Mouse (Mus musculus) heart, postnatal 14 days (tissue): ENCODE data around the gene Ano6. TPM values are rescaled to one million over a fixed set of nuclear protein-coding genes. Genes with fewer than 3 reads are reported as not detected.
"Not testable (repeated sequence)": the region's sequence is repeated elsewhere in the genome, so short reads cannot be mapped to it uniquely, and the experiment has no call there.

Source experiments
- DNase-seq, 2 experiments: peaks; one replicate each; pipeline ENCODE4 v3.0.0; 2021 to 2022
- intact Hi-C: fragments of 180-260 bp; cut with DNase I; formaldehyde crosslinking; loops from one replicate; pipeline ENCODE4 v1.15.1; 2025
- total RNA-seq, 2 experiments: library from RNA; stranded (reverse); gene quantifications; 2 replicates each; pipeline ENCODE4 v1.2.3; 2021

The Ano6 gene
- total RNA-seq, 2 experiments from 2014 or later = 38.9 to 39.7 TPM

DNA sequence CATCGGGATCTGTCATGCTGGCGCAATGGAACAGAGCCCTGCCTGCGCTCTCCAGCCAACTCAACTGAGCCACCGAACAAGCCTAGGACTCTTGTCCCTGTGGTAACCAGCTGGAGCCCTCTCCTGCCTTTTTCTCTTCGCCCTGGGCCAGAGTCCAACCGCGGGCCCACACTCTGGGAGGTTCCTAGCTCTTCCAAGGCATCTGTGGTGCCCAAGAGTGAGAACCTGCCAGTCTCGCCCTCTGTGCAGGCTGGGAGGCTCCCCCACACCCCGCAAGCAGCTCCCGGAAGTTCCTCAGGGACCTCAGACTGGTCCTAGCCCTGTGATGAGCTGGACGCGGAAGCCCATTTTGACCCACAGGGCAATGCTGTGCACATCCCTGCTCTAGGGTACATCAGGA is 29.5 kb downstream of the Ano6 start:
- intact Hi-C loops = no loop called here
- DNase-seq = no peak

- intact Hi-C loops = no loop called here
- no peak for DNase-seq
Measured at GRCm38 (mm10) chr15:95820678-95821077, 30.0 kb downstream of the Ano6 start.

GRCm38 (mm10) chr15:95822099-95822498 is 31.5 kb downstream of the Ano6 start:
- DNase-seq = no peak
- intact Hi-C loops = no loop called here

GRCm38 (mm10) chr15:95823383-95824306 is 33.0 kb downstream of the Ano6 start:
- intact Hi-C loops = loop anchor here (2.0 kb wide), 1 partner anchor 33 kb away; the partner anchor contains the start of gene Ano6

GRCm38 (mm10) chr15:95826516-95826915 is 35.9 kb downstream of the Ano6 start:
- no peak for DNase-seq
- intact Hi-C loops = no loop called here

More at GRCm38 (mm10) chr15:95823383-95824306, 33.0 kb downstream of the Ano6 start:
- no peak for DNase-seq

DNA sequence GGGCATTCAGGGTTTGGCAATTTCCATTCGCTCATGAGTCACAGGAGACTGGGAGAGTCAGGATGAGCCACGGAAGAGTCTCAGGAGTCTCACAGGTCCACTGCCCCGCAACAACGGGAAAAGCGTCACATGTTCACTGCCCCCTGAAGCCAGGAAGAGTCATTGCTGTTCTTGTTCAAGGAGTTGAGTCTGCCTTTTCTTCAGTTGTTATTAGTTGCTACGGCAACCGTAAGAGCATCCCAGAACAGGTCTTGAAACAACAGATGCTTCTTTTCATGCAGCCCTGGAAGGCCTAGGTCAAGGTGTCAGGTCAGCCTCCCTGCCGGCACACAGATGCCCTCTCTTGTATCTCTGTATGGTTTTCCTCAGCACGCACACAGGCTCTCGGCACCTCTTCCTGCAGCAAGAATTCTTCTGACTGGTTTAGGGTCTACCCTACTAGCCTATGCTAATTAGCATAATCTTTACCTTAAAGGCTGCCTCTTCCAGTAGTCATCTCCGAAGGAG is 36.9 kb downstream of the Ano6 start:
- intact Hi-C loops = no loop called here
- DNase-seq = no peak

DNA sequence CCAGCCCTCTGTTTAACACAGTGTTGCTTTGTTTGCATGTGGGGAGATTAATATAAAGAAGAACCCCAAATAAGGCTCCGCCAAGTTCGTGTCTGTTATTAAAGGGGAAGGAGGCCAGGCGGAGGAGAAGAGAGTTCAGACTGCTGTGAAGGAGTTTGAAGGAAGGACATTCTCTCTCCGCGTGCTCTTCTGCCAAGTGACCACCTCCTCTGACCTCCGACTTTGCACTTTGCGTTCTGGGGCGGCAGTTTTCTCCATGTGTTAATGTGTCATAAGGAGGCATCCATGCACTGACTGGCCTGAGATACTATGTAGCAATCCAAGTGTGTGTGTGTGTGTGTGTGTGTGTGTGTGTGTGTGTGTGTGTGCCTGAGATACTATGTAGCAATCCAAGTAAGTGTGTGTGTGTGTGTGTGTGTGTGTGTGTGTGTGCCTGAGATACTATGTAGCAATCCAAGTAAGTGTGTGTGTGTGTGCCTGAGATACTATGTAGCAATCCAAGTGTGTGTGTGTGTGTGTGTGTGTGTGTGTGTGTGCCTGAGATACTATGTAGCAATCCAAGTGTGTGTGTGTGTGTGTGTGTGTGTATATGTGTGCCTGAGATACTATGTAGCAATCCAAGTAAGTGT is 37.5 kb downstream of the Ano6 start:
- intact Hi-C loops = not testable (repeated sequence)

DNA sequence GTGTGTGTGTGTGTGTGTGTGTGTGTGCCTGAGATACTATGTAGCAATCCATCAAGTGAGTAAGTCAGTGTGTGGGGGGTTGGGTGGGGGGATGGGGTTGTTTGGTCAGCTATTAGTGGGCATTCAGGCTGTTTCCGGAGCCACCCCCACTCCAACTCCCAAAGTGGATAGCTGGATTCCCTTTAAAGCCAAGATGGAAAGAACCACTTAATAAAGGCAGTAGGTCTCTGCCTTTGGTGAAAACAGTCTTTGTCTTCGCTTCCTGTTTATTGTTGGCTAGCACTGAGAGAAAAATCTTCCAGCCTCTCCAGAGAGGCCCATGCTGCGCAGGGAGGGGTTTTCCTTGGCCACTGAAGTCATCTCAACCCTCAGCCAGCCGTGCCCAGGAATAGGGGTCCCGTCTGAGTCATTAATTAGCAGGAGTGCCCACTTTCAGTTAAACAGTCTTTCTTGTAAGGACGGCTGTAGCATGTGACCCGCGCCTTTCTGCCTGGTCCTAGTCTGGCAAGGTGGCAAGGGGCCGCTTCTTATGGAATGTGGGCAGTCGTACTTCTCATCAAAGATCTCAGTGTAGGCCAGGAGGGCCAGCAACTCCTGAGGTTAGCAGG is 38.1 kb downstream of the Ano6 start:
- DNase-seq = no peak
- intact Hi-C loops = no loop called here

More for the DNA sequence above, 37.5 kb downstream of the Ano6 start:
- DNase-seq = not testable (repeated sequence)

DNA sequence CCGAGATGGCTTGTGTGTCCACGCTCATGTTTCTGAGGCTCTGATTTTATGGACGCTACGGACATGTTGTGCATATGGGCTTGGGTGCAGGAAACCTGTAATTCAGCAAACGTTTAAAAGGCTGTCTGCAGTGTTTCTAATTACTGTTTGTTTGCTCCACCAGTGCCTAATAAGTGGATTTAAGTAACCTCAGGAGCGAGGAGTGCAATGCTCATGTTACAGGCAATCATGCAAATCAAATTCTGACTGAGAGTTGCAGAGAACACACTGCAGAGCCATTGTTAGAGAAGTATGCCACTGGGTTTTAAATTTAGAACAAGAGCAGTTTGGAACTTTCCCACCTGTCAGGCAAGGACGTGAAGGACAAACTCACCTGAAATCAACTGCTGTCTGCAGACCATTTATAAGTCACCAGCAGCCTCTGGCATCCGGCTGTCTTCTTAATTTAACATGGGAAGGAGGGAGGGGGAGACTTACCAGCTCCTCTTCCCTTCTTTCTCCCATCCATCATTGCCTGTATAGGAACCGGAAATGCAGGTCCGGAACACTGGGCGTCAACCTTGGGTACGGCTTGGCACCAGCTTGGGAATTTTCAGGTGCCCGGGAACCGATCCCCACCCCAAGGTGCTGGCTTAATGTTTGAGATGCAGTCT is 39.0 kb downstream of the Ano6 start:
- DNase-seq = no peak
- intact Hi-C loops = no loop called here

GRCm38 (mm10) chr15:95830206-95830560 is 39.5 kb downstream of the Ano6 start:
- intact Hi-C loops = no loop called here
- DNase-seq = no peak

DNA sequence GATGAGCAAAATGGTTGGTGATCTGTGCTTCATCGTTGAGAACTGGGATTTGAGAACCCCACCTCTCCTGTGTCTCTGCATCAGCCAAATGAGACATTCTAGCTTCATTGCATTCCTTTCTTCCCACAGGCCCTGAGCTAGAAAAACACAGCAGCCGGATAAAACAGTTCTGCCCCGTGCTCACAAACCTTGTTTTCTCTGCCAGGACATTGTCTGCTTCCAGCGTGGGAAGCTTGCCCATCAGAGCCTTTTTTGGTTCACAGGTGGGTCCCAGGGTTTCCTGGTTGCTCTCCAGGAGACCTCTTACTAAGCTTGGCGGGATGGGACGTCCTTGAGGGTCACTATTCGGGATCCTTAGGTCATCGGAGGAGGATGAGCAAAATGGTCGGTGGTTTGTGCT is 42.6 kb downstream of the Ano6 start:
- intact Hi-C loops = no loop called here
- DNase-seq = no peak

- DNase-seq = no peak
- intact Hi-C loops = no loop called here
Measured at GRCm38 (mm10) chr15:95836077-95836476, 45.4 kb downstream of the Ano6 start.

- no peak for DNase-seq
- intact Hi-C loops = no loop called here
Measured at GRCm38 (mm10) chr15:95836646-95837434, 46.2 kb downstream of the Ano6 start.

- intact Hi-C loops = no loop called here
- DNase-seq = no peak
Measured at GRCm38 (mm10) chr15:95837570-95837969, 46.9 kb downstream of the Ano6 start.

GRCm38 (mm10) chr15:95838171-95839020 is 47.8 kb downstream of the Ano6 start:
- intact Hi-C loops = no loop called here
- no peak for DNase-seq

GRCm38 (mm10) chr15:95839789-95840188 is 49.1 kb downstream of the Ano6 start:
- intact Hi-C loops = no loop called here

GRCm38 (mm10) chr15:95843183-95843949 is 52.7 kb downstream of the Ano6 start:
- intact Hi-C loops = no loop called here
- no peak for DNase-seq

More at GRCm38 (mm10) chr15:95839789-95840188, 49.1 kb downstream of the Ano6 start:
- DNase-seq = no peak

DNA sequence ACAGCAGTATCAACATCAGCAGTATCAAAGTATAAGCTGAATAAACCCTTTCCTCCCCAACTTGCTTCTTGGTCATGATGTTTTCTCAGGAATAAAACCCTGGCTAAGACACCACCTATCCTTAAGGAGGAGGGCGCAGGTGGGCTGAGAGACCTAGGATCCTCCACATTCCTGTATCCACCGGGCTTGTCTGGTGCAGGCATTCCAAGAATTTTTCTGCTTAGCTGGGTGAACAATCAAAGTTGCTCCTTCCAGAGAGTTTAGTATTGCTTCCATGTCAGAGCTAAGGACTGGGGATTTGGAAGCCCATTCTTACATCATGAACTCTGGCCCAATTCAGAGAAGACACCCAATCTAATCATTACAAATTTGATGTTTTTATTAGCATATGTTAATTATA is 53.8 kb downstream of the Ano6 start:
- intact Hi-C loops = no loop called here
- no peak for DNase-seq
